Mouse (Mus musculus): ENCODE data around the gene Tap2. TPM values are rescaled to one million over a fixed set of nuclear protein-coding genes. Genes with fewer than 3 reads are reported as not detected.
A peak's percentile ranks its signal among the peaks of the same experiment; 100 is the strongest.

Gene Tap2
- polyA plus RNA-seq, 1 experiment from 2014 or later, result 1.9 TPM

DNA sequence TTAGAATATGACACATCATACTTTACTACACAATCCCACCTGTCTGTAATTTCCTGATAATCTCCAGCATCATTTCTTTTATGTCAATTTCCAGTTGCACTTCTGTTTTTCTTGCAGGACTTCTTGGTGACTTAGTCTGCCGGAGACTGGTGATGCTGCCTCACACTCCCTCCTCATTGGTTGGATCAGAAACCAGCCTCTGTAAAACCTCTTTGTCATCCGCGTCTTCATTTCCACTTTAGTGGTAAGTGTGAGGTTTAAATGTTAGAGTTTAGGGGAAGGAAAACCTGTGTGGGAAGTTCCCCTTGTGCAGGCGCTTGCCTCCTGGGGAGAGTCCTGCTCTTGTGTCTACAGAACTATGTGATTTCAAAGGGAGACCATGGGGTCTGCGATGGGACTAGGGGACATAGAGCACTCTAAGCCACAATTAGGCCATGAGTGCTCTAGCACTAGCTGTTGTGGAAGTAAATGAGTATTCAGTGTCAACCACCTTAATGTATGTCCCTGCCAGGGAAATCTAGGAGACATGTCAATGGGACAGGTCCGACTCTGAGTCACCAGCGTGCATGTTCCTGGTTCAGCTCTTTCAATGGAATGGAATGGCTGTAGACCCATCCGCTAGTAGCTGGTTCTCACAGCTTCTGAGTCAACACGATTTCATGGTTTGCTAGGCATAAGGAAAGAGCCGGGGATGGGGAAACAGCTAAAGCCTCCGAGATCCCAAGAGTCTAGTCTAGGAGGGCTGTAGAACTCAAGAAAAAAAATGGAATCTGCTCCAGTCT is 54.5 kb downstream of the Tap2 start, which contains the start of gene H2-Ab1:
Gene H2-Ab1 (plus strand): TSS at position 96 of the 782 bp plus-strand sequence.
- WGBS, result 75% methylated on average over 11 of the region's 11 CpGs
- H3K9ac ChIP-seq (replicated peaks), result no peak within 1 kb of the TSS

DNA sequence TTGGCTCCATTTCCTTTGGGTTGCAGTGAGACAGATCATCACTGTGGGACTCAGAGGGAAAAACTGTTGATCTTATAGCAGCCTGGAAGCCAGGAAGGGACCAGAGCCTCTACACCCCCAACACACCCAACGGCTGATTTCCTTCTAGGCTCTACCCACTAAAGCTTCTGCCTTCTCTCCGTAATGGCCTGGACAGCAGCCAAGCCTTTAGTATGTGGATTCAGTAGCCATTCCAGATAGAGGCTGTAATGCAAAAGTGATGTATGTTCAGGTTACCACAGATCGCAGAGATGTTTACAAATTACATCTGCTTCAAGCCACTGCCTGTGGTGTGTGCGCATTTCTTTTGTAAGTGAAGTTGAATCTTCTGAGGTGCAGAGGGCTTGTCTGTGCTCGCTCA is 57.2 kb downstream of the Tap2 start:
- H3K27me3 ChIP-seq (replicated peaks), result peaks cover 28% of the 10 kb centered on the region
- no peak overlapping the region for H3K27ac ChIP-seq (replicated peaks)
- H3K4me1 ChIP-seq, result peaks cover 27% of the 10 kb centered on the region
- no peak overlapping the region for H3K4me2 ChIP-seq
- H3K4me3 ChIP-seq (replicated peaks), result no peak overlapping the region
- no peak overlapping the region for H3K9ac ChIP-seq (replicated peaks)
- H3K36me3 ChIP-seq, result no peaks in the 10 kb centered on the region
- no peak for ATAC-seq (ENCODE audit: low FRiP score)
- 69% methylated on average over 5 of the region's 5 CpGs for WGBS
- H3K9me3 ChIP-seq (replicated peaks), result no peaks in the 10 kb centered on the region

More for the DNA sequence above, 54.5 kb downstream of the Tap2 start, which contains the start of gene H2-Ab1:
- H3K36me3 ChIP-seq, result no peaks in the 10 kb centered on the region
- H3K27me3 ChIP-seq (replicated peaks), result peaks cover 6% of the 10 kb centered on the region; the same call in 1 of the 2 replicates
- peaks cover 3% of the 10 kb centered on the region; the same call in 1 of the 2 replicates for H3K4me1 ChIP-seq
- H3K27ac ChIP-seq (replicated peaks), result no peak within 1 kb of the TSS
- no peak for ATAC-seq (ENCODE audit: low FRiP score)
- no peaks in the 10 kb centered on the region for H3K9me3 ChIP-seq (replicated peaks)
- H3K4me2 ChIP-seq, result no peak within 1 kb of the TSS
- H3K4me3 ChIP-seq (replicated peaks), result no peak within 1 kb of the TSS

DNA sequence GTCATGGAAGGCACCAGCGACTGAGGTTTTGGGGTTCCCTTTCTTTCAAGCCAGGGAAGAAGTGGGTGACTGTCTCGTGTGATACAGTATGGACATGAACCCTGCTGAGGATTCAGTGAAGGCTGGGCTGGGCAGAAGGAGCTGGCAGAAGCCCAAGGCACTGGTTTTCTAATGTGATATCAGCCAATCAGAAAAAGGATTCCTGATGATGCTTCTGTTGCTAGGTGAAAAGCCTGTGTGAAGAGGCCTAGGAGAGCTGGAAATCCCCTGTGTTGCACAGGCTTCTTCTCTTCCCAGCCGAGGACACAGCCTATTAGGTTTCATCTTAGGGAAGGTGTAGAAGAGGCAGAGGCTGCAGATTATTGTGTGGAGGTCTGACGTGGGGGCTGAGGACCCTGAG is 58.2 kb downstream of the Tap2 start:
- 29% methylated on average over 4 of the region's 4 CpGs for WGBS
- no peak overlapping the region for H3K9ac ChIP-seq (replicated peaks)
- no peaks in the 10 kb centered on the region for H3K36me3 ChIP-seq

DNA sequence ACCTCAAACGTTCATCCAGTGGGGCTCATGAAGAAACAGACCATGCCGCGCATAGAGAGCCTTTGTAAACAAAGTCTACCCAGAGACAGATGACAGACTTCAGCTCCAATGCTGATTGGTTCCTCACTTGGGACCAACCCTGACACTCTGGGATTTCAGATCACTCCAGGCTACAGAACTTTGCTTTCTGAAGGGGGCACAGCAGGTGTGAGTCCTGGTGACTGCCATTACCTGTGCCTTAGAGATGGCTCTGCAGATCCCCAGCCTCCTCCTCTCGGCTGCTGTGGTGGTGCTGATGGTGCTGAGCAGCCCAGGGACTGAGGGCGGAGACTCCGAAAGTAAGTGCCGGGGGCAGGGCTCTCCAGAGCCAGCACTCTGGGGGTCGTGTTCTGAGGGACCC is 59.7 kb downstream of the Tap2 start:
- H3K9ac ChIP-seq (replicated peaks), result no peak overlapping the region; the same call in 1 of the 2 replicates
- 1% methylated on average over 8 of the region's 8 CpGs for WGBS
- H3K27me3 ChIP-seq (replicated peaks), result peaks cover 29% of the 10 kb centered on the region
- no peaks in the 10 kb centered on the region for H3K9me3 ChIP-seq (replicated peaks)
- peaks cover 27% of the 10 kb centered on the region for H3K4me1 ChIP-seq
- ATAC-seq (ENCODE audit: low FRiP score), result peak; percentile 81
- no peak overlapping the region for H3K27ac ChIP-seq (replicated peaks)
- H3K4me3 ChIP-seq (replicated peaks), result peak overlapping the region; percentile 40
- no peaks in the 10 kb centered on the region for H3K36me3 ChIP-seq
- peak overlapping the region; percentile 93 for H3K4me2 ChIP-seq

More for the DNA sequence above, 58.2 kb downstream of the Tap2 start:
- Histone ChIP-seq H3K4me1 (peaks cover 27% of the 10 kb centered on the region), H3K9me3 (replicated peaks) (no peaks in the 10 kb centered on the region), H3K4me3 (replicated peaks) (no peak overlapping the region), H3K27me3 (replicated peaks) (peaks cover 29% of the 10 kb centered on the region), H3K4me2 (no peak overlapping the region), H3K27ac (replicated peaks) (no peak overlapping the region)
- peak; percentile 73 for ATAC-seq (ENCODE audit: low FRiP score)

DNA sequence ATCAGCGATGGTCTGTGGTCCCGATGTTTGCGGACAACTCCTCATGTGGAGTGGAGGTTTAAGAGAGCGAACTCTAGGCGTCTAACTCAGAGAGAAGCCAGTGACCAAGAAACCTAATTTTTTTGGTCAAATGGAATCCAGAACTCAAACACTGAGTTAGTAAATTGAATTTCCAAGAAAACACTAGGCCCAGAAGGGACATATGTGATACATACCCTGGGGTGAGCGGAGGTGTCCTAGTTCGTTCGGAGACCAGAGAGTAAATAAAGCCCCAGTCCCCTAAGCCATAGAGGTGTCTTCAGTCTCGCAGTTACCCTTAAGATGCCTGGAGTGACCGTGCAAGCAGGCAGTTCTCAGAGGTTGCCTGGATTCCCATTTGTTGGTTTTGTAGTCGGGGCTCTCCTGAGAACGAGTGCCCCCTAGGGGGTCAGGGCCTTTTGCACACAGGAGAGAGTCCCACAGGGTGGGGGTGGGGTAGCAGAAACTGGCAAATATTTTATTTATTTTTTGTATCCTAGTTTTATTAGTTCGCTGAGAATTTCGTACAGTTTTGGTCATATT is 60.6 kb downstream of the Tap2 start:
- Histone ChIP-seq H3K9me3 (replicated peaks) (no peaks in the 10 kb centered on the region), H3K36me3 (no peaks in the 10 kb centered on the region), H3K9ac (replicated peaks) (no peak overlapping the region), H3K4me1 (peaks cover 27% of the 10 kb centered on the region), H3K4me2 (peak overlapping the region; percentile 93), H3K27me3 (replicated peaks) (peaks cover 25% of the 10 kb centered on the region), H3K27ac (replicated peaks) (no peak overlapping the region), H3K4me3 (replicated peaks) (peak overlapping the region; percentile 44)
- no peak for ATAC-seq (ENCODE audit: low FRiP score)
- WGBS, result 4% methylated on average over 14 of the region's 14 CpGs

DNA sequence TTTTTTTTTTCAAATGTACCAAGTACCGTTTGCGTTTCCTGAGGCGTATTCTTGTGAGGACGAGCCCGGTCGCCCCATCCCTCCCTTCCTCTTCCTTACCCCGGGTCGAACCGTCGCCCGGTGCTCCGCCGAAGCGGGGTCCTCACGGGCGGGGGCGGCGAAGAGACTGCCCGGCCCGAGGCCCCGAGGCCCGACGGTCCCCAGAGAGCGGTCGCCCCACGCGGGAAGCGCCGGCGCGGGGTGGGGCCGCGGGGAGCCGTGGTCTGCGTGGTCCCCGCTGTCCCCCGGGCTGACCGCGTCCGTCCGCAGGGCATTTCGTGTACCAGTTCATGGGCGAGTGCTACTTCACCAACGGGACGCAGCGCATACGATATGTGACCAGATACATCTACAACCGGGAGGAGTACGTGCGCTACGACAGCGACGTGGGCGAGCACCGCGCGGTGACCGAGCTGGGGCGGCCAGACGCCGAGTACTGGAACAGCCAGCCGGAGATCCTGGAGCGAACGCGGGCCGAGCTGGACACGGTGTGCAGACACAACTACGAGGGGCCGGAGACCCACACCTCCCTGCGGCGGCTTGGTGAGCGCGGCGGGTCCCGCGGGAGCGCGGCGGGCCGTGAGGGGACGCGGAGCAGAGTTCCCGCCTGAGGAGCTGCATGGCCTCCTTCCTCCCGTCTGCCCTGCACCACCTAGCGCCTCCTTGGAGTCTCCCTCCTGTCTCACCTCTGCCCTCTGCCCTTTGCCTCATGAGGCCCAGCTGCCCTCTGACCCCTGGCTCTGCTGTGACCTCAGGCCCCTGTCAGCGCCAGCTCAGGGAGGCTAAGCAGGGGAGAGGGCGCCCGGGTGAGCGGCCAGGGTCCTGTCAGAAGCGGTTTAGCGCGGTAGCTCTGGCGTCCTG is 61.4 kb downstream of the Tap2 start:
- 0 out of 2 replicates have a peak, but pooled peaks have one; percentile 29 for ATAC-seq (ENCODE audit: low FRiP score)
- H3K4me3 ChIP-seq (replicated peaks), result peak overlapping the region; percentile 44
- H3K36me3 ChIP-seq, result no peaks in the 10 kb centered on the region
- H3K9me3 ChIP-seq (replicated peaks), result no peaks in the 10 kb centered on the region
- peaks cover 27% of the 10 kb centered on the region for H3K4me1 ChIP-seq
- H3K9ac ChIP-seq (replicated peaks), result peak overlapping the region; percentile 40
- H3K27me3 ChIP-seq (replicated peaks), result peaks cover 23% of the 10 kb centered on the region
- WGBS, result under 1% methylated on average over 92 of the region's 93 CpGs
- peak overlapping the region; percentile 93 for H3K4me2 ChIP-seq
- H3K27ac ChIP-seq (replicated peaks), result no peak overlapping the region

Other genes with a start within 250 kb of the Tap2 start
- gene Vps52, start 247.7 kb upstream of the Tap2 start, polyA plus RNA-seq (2015; fragmentation: Nextera tagmentation; extraction: Ambion mirVana), result 72.3 and 75.7 TPM in 2 replicates
- 778 and 1,050 TPM in 2 replicates for gene Rps18, start 247.5 kb upstream of the Tap2 start, polyA plus RNA-seq (2015; fragmentation: Nextera tagmentation; extraction: Ambion mirVana)
- 19.8 and 88.0 TPM in 2 replicates for gene H2-K1, start 203.2 kb upstream of the Tap2 start, polyA plus RNA-seq (2015; fragmentation: Nextera tagmentation; extraction: Ambion mirVana)
- 21.9 and 24.4 TPM in 2 replicates for gene Ring1, start 178.8 kb upstream of the Tap2 start, polyA plus RNA-seq (2015; fragmentation: Nextera tagmentation; extraction: Ambion mirVana)
- gene H2-Ke6, start 175.5 kb upstream of the Tap2 start, polyA plus RNA-seq (2015; fragmentation: Nextera tagmentation; extraction: Ambion mirVana), result 68.4 and 71.4 TPM in 2 replicates
- gene Slc39a7, start 171.8 kb upstream of the Tap2 start, polyA plus RNA-seq (2015; fragmentation: Nextera tagmentation; extraction: Ambion mirVana), result 167 and 170 TPM in 2 replicates
- gene Rxrb, start 171.7 kb upstream of the Tap2 start, polyA plus RNA-seq (2015; fragmentation: Nextera tagmentation; extraction: Ambion mirVana), result 54.4 and 57.7 TPM in 2 replicates
- gene Col11a2, start 164.1 kb upstream of the Tap2 start, polyA plus RNA-seq (2015; fragmentation: Nextera tagmentation; extraction: Ambion mirVana), result 8.3 and 9.4 TPM in 2 replicates
- 0.19 and 2.5 TPM in 2 replicates for gene H2-Oa, start 111.2 kb upstream of the Tap2 start, polyA plus RNA-seq (2015; fragmentation: Nextera tagmentation; extraction: Ambion mirVana)
- gene H2-DMa, start 84.0 kb upstream of the Tap2 start, polyA plus RNA-seq (2015; fragmentation: Nextera tagmentation; extraction: Ambion mirVana), result 19.8 and 31.3 TPM in 2 replicates
- 115 and 122 TPM in 2 replicates for gene Brd2, start 80.9 kb upstream of the Tap2 start, polyA plus RNA-seq (2015; fragmentation: Nextera tagmentation; extraction: Ambion mirVana)
- 0.17 and 5.5 TPM in 2 replicates for gene H2-DMb2, start 60.2 kb upstream of the Tap2 start, polyA plus RNA-seq (2015; fragmentation: Nextera tagmentation; extraction: Ambion mirVana)
- gene H2-DMb1, start 50.5 kb upstream of the Tap2 start, polyA plus RNA-seq (2015; fragmentation: Nextera tagmentation; extraction: Ambion mirVana), result 0.29 and 4.2 TPM in 2 replicates
- 3.5 and 12.0 TPM in 2 replicates for gene Tap1, start 16.0 kb upstream of the Tap2 start, polyA plus RNA-seq (2015; fragmentation: Nextera tagmentation; extraction: Ambion mirVana)
- 2.1 and 35.0 TPM in 2 replicates for gene Psmb9, start 15.8 kb upstream of the Tap2 start, polyA plus RNA-seq (2015; fragmentation: Nextera tagmentation; extraction: Ambion mirVana)
- gene Psmb8, start 5.8 kb upstream of the Tap2 start, polyA plus RNA-seq (2015; fragmentation: Nextera tagmentation; extraction: Ambion mirVana), result 3.8 and 80.4 TPM in 2 replicates
- 0.08 and 0.26 TPM in 2 replicates for gene H2-Ob, start 35.4 kb downstream of the Tap2 start, polyA plus RNA-seq (2015; fragmentation: Nextera tagmentation; extraction: Ambion mirVana)
- gene H2-Ab1, start 54.2 kb downstream of the Tap2 start, polyA plus RNA-seq (2015; fragmentation: Nextera tagmentation; extraction: Ambion mirVana), result 1.4 and 189 TPM in 2 replicates
- gene H2-Aa, start 84.3 kb downstream of the Tap2 start, polyA plus RNA-seq (2015; fragmentation: Nextera tagmentation; extraction: Ambion mirVana), result 0.97 and 82.8 TPM in 2 replicates
- gene H2-Eb1, start 102.3 kb downstream of the Tap2 start, polyA plus RNA-seq (2015; fragmentation: Nextera tagmentation; extraction: Ambion mirVana), result 4.0 and 55.6 TPM in 2 replicates
- gene H2-Eb2, start 122.1 kb downstream of the Tap2 start, polyA plus RNA-seq (2015; fragmentation: Nextera tagmentation; extraction: Ambion mirVana), result 0.19 and 0.54 TPM in 2 replicates
- gene Btnl2, start 151.3 kb downstream of the Tap2 start, polyA plus RNA-seq (2015; fragmentation: Nextera tagmentation; extraction: Ambion mirVana), result not detected in 2 replicates
- gene Btnl1, start 173.6 kb downstream of the Tap2 start, polyA plus RNA-seq (2015; fragmentation: Nextera tagmentation; extraction: Ambion mirVana), result not detected in 2 replicates
- 5.1 and 5.5 TPM in 2 replicates for gene BC051142, start 195.3 kb downstream of the Tap2 start, polyA plus RNA-seq (2015; fragmentation: Nextera tagmentation; extraction: Ambion mirVana)